Mouse (Mus musculus) lung, adult 2 months (tissue): Measurements from ENCODE around the gene Slc2a3.

Source experiments
- CTCF ChIP-seq: fragments of 200-500 bp; IDR thresholded peaks from 2 replicates; pipeline ENCODE4 v1.5.1; 2011; ENCODE audit warnings: mild to moderate bottlenecking, low read length, control low read depth; ENCODE audit not compliant: insufficient read depth
- POLR2A ChIP-seq: fragments of 200-500 bp; IDR thresholded peaks from 2 replicates; pipeline ENCODE4 v1.6.1; 2011; ENCODE audit warnings: low read depth, mild to moderate bottlenecking, control low read depth, low read length, borderline replicate concordance; ENCODE audit errors: extremely low read depth

DNA sequence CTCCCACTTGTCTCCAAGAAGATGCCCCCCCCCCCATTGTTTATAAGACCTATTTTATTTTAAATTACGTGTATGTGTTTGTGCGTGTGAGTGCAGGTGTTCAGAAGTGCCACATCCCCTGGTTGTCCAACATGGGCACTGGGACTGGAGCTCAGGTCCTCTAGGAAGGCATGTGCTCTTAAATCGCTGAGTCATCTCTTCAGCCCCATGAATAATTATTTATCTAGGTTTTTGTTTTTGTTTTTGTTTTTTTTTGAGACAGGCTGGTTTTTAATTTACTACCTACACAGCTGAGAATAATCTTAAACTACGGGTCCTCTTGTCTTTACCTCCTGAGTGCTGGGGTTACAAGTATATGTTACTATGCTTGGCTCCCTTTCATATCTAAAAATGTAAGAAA is 12.2 kb upstream of the Slc2a3 start:
- no peak for TF ChIP-seq CTCF
- no peak for TF ChIP-seq POLR2A
